Mouse (Mus musculus) heart, postnatal 25 days (tissue): Measurements from ENCODE around the gene Epb42. TPM values are rescaled to one million over a fixed set of nuclear protein-coding genes. Genes with fewer than 3 reads are reported as not detected.
"Not testable (repeated sequence)": the region's sequence is repeated elsewhere in the genome, so short reads cannot be mapped to it uniquely, and the experiment has no call there.

Source experiments
- DNase-seq: peaks from one replicate; pipeline ENCODE4 v3.0.0; 2022; ENCODE audit warnings: low spot score
- intact Hi-C: fragments of 180-260 bp; cut with DNase I; formaldehyde crosslinking; loops from one replicate; pipeline ENCODE4 v1.15.1; 2025
- total RNA-seq, 2 experiments: library from RNA; stranded (reverse); gene quantifications; 2 replicates each; pipeline ENCODE4 v1.2.3; 2021

The Epb42 gene
- under 1 TPM; 0.21 to 0.95 TPM for total RNA-seq

- intact Hi-C loops = no loop called here
- DNase-seq = no peak
These were observed at the start of gene Epb42 for GRCm38 (mm10) chr2:121036733-121037341. Gene Epb42, minus strand, starts transcription at chr2:121037072.

- DNase-seq = no peak
- intact Hi-C loops = no loop called here
These were observed 48.8 kb upstream of the Epb42 start, which contains the start of gene Tgm5 for GRCm38 (mm10) chr2:121085480-121086185. Gene Tgm5, minus strand, starts transcription at chr2:121085841.

GRCm38 (mm10) chr2:121082626-121083025 lies 45.8 kb upstream of the Epb42 start:
- intact Hi-C loops = no loop called here
- DNase-seq = no peak

- intact Hi-C loops = no loop called here
These were observed 37.9 kb upstream of the Epb42 start for GRCm38 (mm10) chr2:121074747-121075146.

GRCm38 (mm10) chr2:121071871-121072270 lies 35.0 kb upstream of the Epb42 start:
- DNase-seq = no peak
- intact Hi-C loops = no loop called here

More at GRCm38 (mm10) chr2:121074747-121075146, 37.9 kb upstream of the Epb42 start:
- DNase-seq = no peak

GRCm38 (mm10) chr2:121069506-121069905 lies 32.6 kb upstream of the Epb42 start:
- intact Hi-C loops = no loop called here
- DNase-seq = no peak

GRCm38 (mm10) chr2:121067116-121067515 lies 30.2 kb upstream of the Epb42 start:
- no peak for DNase-seq
- intact Hi-C loops = no loop called here

- DNase-seq = no peak
- intact Hi-C loops = no loop called here
These were observed 24.4 kb upstream of the Epb42 start for GRCm38 (mm10) chr2:121061315-121061714.

GRCm38 (mm10) chr2:121057997-121058396 lies 21.1 kb upstream of the Epb42 start:
- DNase-seq = no peak
- intact Hi-C loops = no loop called here

GRCm38 (mm10) chr2:121055915-121056314 lies 19.0 kb upstream of the Epb42 start:
- intact Hi-C loops = no loop called here
- DNase-seq = no peak

GRCm38 (mm10) chr2:121054060-121054459 lies 17.2 kb upstream of the Epb42 start:
- DNase-seq = no peak
- intact Hi-C loops = no loop called here

- intact Hi-C loops = no loop called here
- no peak for DNase-seq
These were observed 15.3 kb upstream of the Epb42 start for GRCm38 (mm10) chr2:121052176-121052575.

- intact Hi-C loops = loop anchor here (10.0 kb wide), 1 partner anchor 349 kb away; no protein-coding TSS in a partner anchor
These were observed 8.8 kb upstream of the Epb42 start for GRCm38 (mm10) chr2:121045653-121046052.

GRCm38 (mm10) chr2:121041098-121041497 lies 4.2 kb upstream of the Epb42 start:
- intact Hi-C loops = loop anchor here (1.0 to 10.0 kb wide), 2 partner anchors 61 to 354 kb away; no protein-coding TSS in a partner anchor
- no peak for DNase-seq

More at GRCm38 (mm10) chr2:121045653-121046052, 8.8 kb upstream of the Epb42 start:
- DNase-seq = no peak

GRCm38 (mm10) chr2:121039382-121039781 lies 2.5 kb upstream of the Epb42 start:
- no peak for DNase-seq
- intact Hi-C loops = no loop called here

GRCm38 (mm10) chr2:121038851-121039250 lies 2.0 kb upstream of the Epb42 start:
- DNase-seq, intact Hi-C loops: not testable (repeated sequence)

GRCm38 (mm10) chr2:121022918-121023317 lies 14.0 kb downstream of the Epb42 start:
- DNase-seq = no peak
- intact Hi-C loops = no loop called here

- no peak for DNase-seq
- intact Hi-C loops = no loop called here
These were observed 19.7 kb downstream of the Epb42 start for GRCm38 (mm10) chr2:121017151-121017550.

GRCm38 (mm10) chr2:121016226-121016625 lies 20.6 kb downstream of the Epb42 start:
- intact Hi-C loops = no loop called here
- no peak for DNase-seq

GRCm38 (mm10) chr2:121015507-121015906 lies 21.4 kb downstream of the Epb42 start:
- intact Hi-C loops = no loop called here
- no peak for DNase-seq

- DNase-seq = no peak
- intact Hi-C loops = no loop called here
These were observed 24.2 kb downstream of the Epb42 start for GRCm38 (mm10) chr2:121012676-121013075.
